ENCODE assay signal across 11 mouse cellular contexts in genomic region chr1:72214470-72214961, GRCm38 (mm10). TPM values are rescaled to one million over a fixed set of nuclear protein-coding genes. Genes with fewer than 3 reads are reported as not detected.
DNase-seq lines count a peak whose midpoint lies in the region; ATAC-seq and TF ChIP-seq lines count a peak whose summit lies in the region.
"Had no signal": no experiment of that assay in that cellular context is flagged by ENCODE, and none has a peak within 500 bp of the region (broad histone marks: within the 10 kb centered on the region; RNA-seq: fewer than 3 reads in every experiment).

No protein-coding gene starts in this region.

- in situ Hi-C loops in ES-E14 (cut with MboI; ENCODE audit: low sequenced_read_pairs in 2 of 2, unreplicated experiment in 2 of 2): no loop called here

- H3K4me3 ChIP-seq in ES-E14 (ENCODE audit: insufficient read depth in 1 of 2, low read depth in 1 of 2, low read length in 2 of 2, poor library complexity in 1 of 2, severe bottlenecking in 1 of 2): peak overlapping the region; percentile 1 to 4; a peak in 3 of 4 replicates
- H3K4me3 ChIP-seq: erythroblast, embryonic 14.5 days; intestine, embryonic 15.5 days; limb, embryonic 15.5 days had no signal

- peak overlapping the region; percentile 58 for H3K9ac ChIP-seq in ES-E14 (ENCODE audit: insufficient read depth, low read depth, low read length, poor library complexity, severe bottlenecking)
- H3K9ac ChIP-seq: intestine, embryonic 15.5 days; limb, embryonic 15.5 days had no signal

- TF ChIP-seq CTCF in brain, embryonic 14.5 days (IDR thresholded peaks at IDR 0.05; ENCODE audit: borderline replicate concordance, extremely low read depth, insufficient read depth, insufficient read length): no peak

- TF ChIP-seq POLR2A in brain, embryonic 14.5 days (IDR thresholded peaks at IDR 0.05; ENCODE audit: borderline replicate concordance, extremely low read depth, insufficient read depth, insufficient read length, poor library complexity, severe bottlenecking): no peak

- no peaks in the 10 kb centered on the region for H3K9me3 ChIP-seq in ES-E14 (ENCODE audit: control insufficient read depth, insufficient read depth, low read depth, low read length)
- H3K9me3 ChIP-seq: intestine, embryonic 15.5 days; limb, embryonic 15.5 days had no signal

- H3K36me3 ChIP-seq in ES-E14 (ENCODE audit: control insufficient read depth, insufficient read depth, low read length, poor library complexity, severe bottlenecking): 0 out of 2 replicates have a peak, but pooled peaks cover under 1% of the 10 kb centered on the region
- H3K36me3 ChIP-seq: intestine, embryonic 15.5 days; limb, embryonic 15.5 days had no signal

- peaks cover 11 to 22% of the 10 kb centered on the region in 2 experiments for H3K4me1 ChIP-seq in ES-E14 (ENCODE audit: control insufficient read depth in 2 of 2, insufficient read depth in 2 of 2, low read length in 2 of 2, poor library complexity in 1 of 2)

- peak; percentile 72 for ATAC-seq in granulocyte monocyte progenitor cell, adult 5-6 weeks (replicated peaks; ENCODE audit: poor library complexity, severe bottlenecking)
- peak; percentile 81 for ATAC-seq in megakaryocyte, adult 5-6 weeks (ENCODE audit: poor library complexity, severe bottlenecking)
- ATAC-seq: intestine, embryonic 15.5 days had no signal

- no peak for DNase-seq in ES-E14 (ENCODE audit: low read depth, low spot score)
- peak; percentile 43 for DNase-seq in brain, embryonic 14.5 days (ENCODE audit: low read depth)
- no peak for DNase-seq in thymus, postnatal 14 days
- DNase-seq in adrenal gland, adult 2 months: no peak
- DNase-seq in thymus, adult 18-20 months: no peak
- DNase-seq: midbrain, embryonic 14.5 days had no signal

- H3K27ac ChIP-seq in ES-E14 (ENCODE audit: insufficient read depth, low read depth, low read length, poor library complexity, severe bottlenecking): peak overlapping the region; percentile 97
- H3K27ac ChIP-seq: intestine, embryonic 15.5 days; limb, embryonic 15.5 days had no signal

TF ChIP-seq in ES-E14, 5 proteins besides CTCF, POLR2A, EP300 and RAD21:
- TF ChIP-seq ZC3H11A (IDR thresholded peaks at IDR 0.05; ENCODE audit: borderline replicate concordance, low read depth, low read length): no peak

RNA-seq across cellular contexts. Expression of gene Mreg, which starts 2.4 kb away (rescaled TPM):
- 92.1 and 94.8 TPM in 2 replicates for total RNA-seq in ES-E14 (2012; rRNA removed)
- polyA plus RNA-seq in brain, embryonic 14.5 days (2012; rRNA removed): 0.61 and 0.79 TPM in 2 replicates
- total RNA-seq in granulocyte monocyte progenitor cell, adult 5-6 weeks (2014; fragmentation: Nextera tagmentation): 1.1 and 1.5 TPM in 2 replicates
- 0.73 and 0.93 TPM in 2 replicates for total RNA-seq in granulocyte monocyte progenitor cell, adult 5-6 weeks (2017)
- 0.18 and 1.6 TPM in 2 replicates for total RNA-seq in megakaryocyte, adult 5-6 weeks (2015)
- 0.37 and 1.1 TPM in 2 replicates for total RNA-seq in megakaryocyte, adult 5-6 weeks (2017)
- 1 to 10 TPM; 1.8 to 2.9 TPM for total RNA-seq in adrenal gland, adult 2 months (2021)
- polyA plus RNA-seq in adrenal gland, adult 2 months (2012; rRNA removed): 0.22 and 0.49 TPM in 2 replicates

Comparison
In these comparisons a context has a peak if more than half of its experiments do, and no peak if none do; other contexts are left out.
1. RNA of gene Mreg, which starts 2.4 kb away (total RNA-seq): 92.1 to 94.8 TPM in ES-E14; 1.8 to 2.9 TPM in adrenal gland, adult 2 months, 0.73 to 1.5 TPM in granulocyte monocyte progenitor cell, adult 5-6 weeks and 0.18 to 1.6 TPM in megakaryocyte, adult 5-6 weeks; every median in the first group is over 10 times any median in the second.